Mouse (Mus musculus) common myeloid progenitor, adult 5-6 weeks (primary cell): ENCODE measurements at regions not wholly inside any gene's neighbourhood (a gene's known extent, or its start where the extent isn't known, plus 50 kb on each side); places are given as distances from the start of the nearest gene placed in this dataset.

ENCODE experiments used
- ATAC-seq: replicated peaks from 2 replicates; pipeline ENCODE4 v1.8.0; 2016; ENCODE audit warnings: low read depth, mild to moderate bottlenecking, moderate TSS enrichment, inconsistent platforms; ENCODE audit not compliant: poor library complexity, severe bottlenecking

GRCm38 (mm10) chr9:61120931-61121391 is 251.2 kb upstream of the Tle3 start:
- no peak for ATAC-seq

GRCm38 (mm10) chr9:61123431-61123830 is 248.7 kb upstream of the Tle3 start:
- ATAC-seq = no peak

- ATAC-seq = peak; percentile 56; the same call in 1 of the 2 replicates
Measured at GRCm38 (mm10) chr9:61125769-61126168, 246.4 kb upstream of the Tle3 start.

GRCm38 (mm10) chr9:61128077-61128476 is 244.1 kb upstream of the Tle3 start:
- no peak for ATAC-seq

GRCm38 (mm10) chr9:61129186-61129585 is 243.0 kb upstream of the Tle3 start:
- no peak for ATAC-seq

- ATAC-seq = no peak
Measured at GRCm38 (mm10) chr9:61130877-61131276, 241.3 kb upstream of the Tle3 start.

GRCm38 (mm10) chr9:61135263-61135882 is 236.8 kb upstream of the Tle3 start:
- no peak for ATAC-seq

- no peak for ATAC-seq
Measured at GRCm38 (mm10) chr9:61135917-61136316, 236.2 kb upstream of the Tle3 start.

- no peak for ATAC-seq
Measured at GRCm38 (mm10) chr9:61138741-61139368, 233.3 kb upstream of the Tle3 start.

- no peak for ATAC-seq
Measured at GRCm38 (mm10) chr9:61143101-61143500, 229.1 kb upstream of the Tle3 start.

- ATAC-seq = no peak
Measured at GRCm38 (mm10) chr9:61144685-61145318, 227.4 kb upstream of the Tle3 start.

- ATAC-seq = no peak
Measured at GRCm38 (mm10) chr9:61145738-61146137, 226.4 kb upstream of the Tle3 start.

GRCm38 (mm10) chr9:61151201-61151600 is 221.0 kb upstream of the Tle3 start:
- ATAC-seq = no peak

GRCm38 (mm10) chr9:61151901-61152337 is 220.2 kb upstream of the Tle3 start:
- ATAC-seq = no peak

- no peak for ATAC-seq
Measured at GRCm38 (mm10) chr9:61154721-61155120, 217.4 kb upstream of the Tle3 start.

- ATAC-seq = no peak
Measured at GRCm38 (mm10) chr9:61155851-61156250, 216.3 kb upstream of the Tle3 start.

- no peak for ATAC-seq
Measured at GRCm38 (mm10) chr9:61158192-61158770, 213.9 kb upstream of the Tle3 start.

- ATAC-seq = no peak
Measured at GRCm38 (mm10) chr9:61159159-61159558, 213.0 kb upstream of the Tle3 start.

- ATAC-seq = no peak
Measured at GRCm38 (mm10) chr9:61159616-61160015, 212.6 kb upstream of the Tle3 start.

GRCm38 (mm10) chr9:61162884-61163283 is 209.3 kb upstream of the Tle3 start:
- no peak for ATAC-seq
